Mouse (Mus musculus): ENCODE results near the gene Shisal1.

The Shisal1 gene

GRCm38 (mm10) chr15:84367402-84367801 lies 79.5 kb downstream of the Shisal1 start:
- no peak for DNase-seq

- DNase-seq, result peak; percentile 11
Measured at GRCm38 (mm10) chr15:84366574-84366989, 80.3 kb downstream of the Shisal1 start.

GRCm38 (mm10) chr15:84365675-84366381 lies 81.1 kb downstream of the Shisal1 start:
- DNase-seq, result no peak

GRCm38 (mm10) chr15:84364746-84365145 lies 82.2 kb downstream of the Shisal1 start:
- no peak for DNase-seq

GRCm38 (mm10) chr15:84355081-84355480 lies 91.8 kb downstream of the Shisal1 start:
- DNase-seq, result no peak

- no peak for DNase-seq
Measured at GRCm38 (mm10) chr15:84351915-84352844, 94.7 kb downstream of the Shisal1 start.

GRCm38 (mm10) chr15:84351342-84351741 lies 95.6 kb downstream of the Shisal1 start:
- no peak for DNase-seq

GRCm38 (mm10) chr15:84349915-84350738 lies 96.8 kb downstream of the Shisal1 start:
- DNase-seq, result no peak

- no peak for DNase-seq
Measured at GRCm38 (mm10) chr15:84348769-84349168, 98.1 kb downstream of the Shisal1 start.

- no peak for DNase-seq
Measured at GRCm38 (mm10) chr15:84340926-84341325, 106.0 kb downstream of the Shisal1 start.

- no peak for DNase-seq
Measured at GRCm38 (mm10) chr15:84337599-84337998, 109.3 kb downstream of the Shisal1 start.

GRCm38 (mm10) chr15:84336281-84336817 lies 110.5 kb downstream of the Shisal1 start:
- no peak for DNase-seq

GRCm38 (mm10) chr15:84331066-84331612 lies 115.8 kb downstream of the Shisal1 start:
- DNase-seq, result no peak

- no peak for DNase-seq
Measured at GRCm38 (mm10) chr15:84329940-84330339, 117.0 kb downstream of the Shisal1 start.
